Mouse (Mus musculus) hindbrain, embryonic 16.5 days (tissue): Measurements from ENCODE around the gene Clcn3. TPM values are rescaled to one million over a fixed set of nuclear protein-coding genes. Genes with fewer than 3 reads are reported as not detected.

Source experiments
- ATAC-seq: fragments of 200-750 bp; cut with Nextera tagmentation; 2 replicates; pipeline ENCODE4 v1.8.0; 2017; ENCODE audit warnings: moderate TSS enrichment, moderate library complexity
- H3K27ac ChIP-seq: fragments of 300-500 bp; sonication (generic); 2 replicates; pipeline ENCODE4 v1.5.1; 2014; ENCODE audit warnings: low read depth, mild to moderate bottlenecking, control low read depth, low read length, moderate library complexity
- H3K27me3 ChIP-seq: fragments of 300-500 bp; sonication (generic); replicated peaks from 2 replicates; pipeline ENCODE4 v1.6.1; 2014; ENCODE audit warnings: low read length; ENCODE audit not compliant: control insufficient read depth, insufficient read depth
- H3K36me3 ChIP-seq: fragments of 300-500 bp; sonication (generic); 2 replicates; pipeline ENCODE4 v1.6.1; 2014; ENCODE audit warnings: mild to moderate bottlenecking, low read length, moderate library complexity, mixed read lengths; ENCODE audit not compliant: control insufficient read depth, insufficient read depth
- H3K4me1 ChIP-seq: fragments of 300-500 bp; sonication (generic); 2 replicates; pipeline ENCODE4 v1.6.1; 2014; ENCODE audit warnings: low read depth, low read length; ENCODE audit not compliant: control insufficient read depth, insufficient read depth
- H3K4me2 ChIP-seq: fragments of 300-500 bp; sonication (generic); 2 replicates; pipeline ENCODE4 v1.6.1; 2014; ENCODE audit warnings: mild to moderate bottlenecking, low read length, control low read depth, moderate library complexity
- H3K4me3 ChIP-seq: fragments of 300-500 bp; sonication (generic); 2 replicates; pipeline ENCODE4 v1.5.1; 2014; ENCODE audit warnings: mild to moderate bottlenecking, low read length, control low read depth, moderate library complexity
- H3K9ac ChIP-seq: fragments of 300-500 bp; sonication (generic); 2 replicates; pipeline ENCODE4 v1.6.1; 2014; ENCODE audit warnings: low read depth, mild to moderate bottlenecking, control low read depth, low read length, moderate library complexity
- H3K9me3 ChIP-seq: fragments of 300-500 bp; sonication (generic); 2 replicates; pipeline ENCODE4 v1.6.1; 2014; ENCODE audit warnings: mild to moderate bottlenecking, low read length, moderate library complexity; ENCODE audit not compliant: control insufficient read depth
- WGBS: fragments of 180-500 bp; shearing (Covaris S2); extraction: QIAGEN DNeasy Blood & Tissue Kit; methylation state at CpG from one replicate; pipeline ENCODE4 v1.1.7; 2014; 5-methylcytosine and 5-hydroxymethylcytosine counted together
- polyA plus RNA-seq: library from polyadenylated mRNA; unstranded; fragments of >200 nt; fragmentation: Nextera tagmentation; extraction: Ambion mirVana; gene quantifications from 2 replicates; pipeline ENCODE4 v1.2.1, GENCODE M21; 2015

The Clcn3 gene
- polyA plus RNA-seq, 1 experiment from 2014 or later, result 79.5 TPM

DNA sequence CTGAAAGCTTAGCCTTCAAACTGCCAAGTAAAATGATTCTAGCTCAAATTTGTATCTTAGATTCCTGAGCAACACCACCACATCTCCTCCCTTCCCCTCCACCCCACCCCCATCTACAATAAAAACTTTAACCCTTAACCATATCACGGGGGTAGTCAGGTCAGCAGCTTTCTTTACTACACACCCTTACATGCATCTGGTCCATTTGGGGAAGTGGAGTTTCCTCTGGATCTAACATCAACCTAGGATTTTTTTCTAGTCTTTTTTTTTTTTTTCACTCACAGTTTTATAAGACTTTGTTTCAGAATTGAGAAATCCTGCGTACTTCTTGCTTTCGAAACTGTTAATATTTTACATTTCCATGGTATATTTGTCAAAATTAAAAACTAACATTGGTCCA is 20.3 kb downstream of the Clcn3 start:
- Histone ChIP-seq H3K27me3 (no peaks in the 10 kb centered on the region), H3K4me3 (no peak overlapping the region), H3K4me1 (no peaks in the 10 kb centered on the region), H3K27ac (no peak overlapping the region), H3K9ac (no peak overlapping the region), H3K9me3 (no peaks in the 10 kb centered on the region), H3K4me2 (no peak overlapping the region), H3K36me3 (no peaks in the 10 kb centered on the region)
- ATAC-seq, result no peak
- 90% methylated on average over 3 of the region's 3 CpGs for WGBS

DNA sequence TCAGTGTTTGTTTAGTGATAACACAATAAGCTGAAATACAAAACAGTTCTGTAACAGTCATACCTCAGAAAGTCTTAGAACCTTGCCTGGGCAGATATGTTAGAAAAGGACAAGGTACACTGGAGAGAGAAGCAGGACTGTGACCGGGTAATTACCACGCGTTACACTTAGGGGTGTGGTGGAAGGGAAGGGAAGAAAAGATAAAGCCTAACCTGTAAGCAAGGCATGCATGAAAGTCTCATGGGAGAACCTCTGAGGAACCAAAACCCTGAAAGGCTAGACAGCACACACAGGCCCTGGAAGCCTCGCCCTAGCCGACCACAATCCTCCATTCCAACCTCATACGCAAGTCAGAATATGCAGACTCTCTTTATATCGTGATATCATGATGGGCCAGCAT is 26.3 kb downstream of the Clcn3 start:
- no peak overlapping the region for H3K4me3 ChIP-seq
- no peak for ATAC-seq
- H3K27ac ChIP-seq, result no peak overlapping the region
- 92% methylated on average over 7 of the region's 7 CpGs for WGBS
- no peak overlapping the region for H3K4me2 ChIP-seq
- H3K36me3 ChIP-seq, result no peaks in the 10 kb centered on the region
- H3K9me3 ChIP-seq, result no peaks in the 10 kb centered on the region
- H3K27me3 ChIP-seq, result no peaks in the 10 kb centered on the region
- H3K9ac ChIP-seq, result no peak overlapping the region
- H3K4me1 ChIP-seq, result peaks cover 4% of the 10 kb centered on the region

DNA sequence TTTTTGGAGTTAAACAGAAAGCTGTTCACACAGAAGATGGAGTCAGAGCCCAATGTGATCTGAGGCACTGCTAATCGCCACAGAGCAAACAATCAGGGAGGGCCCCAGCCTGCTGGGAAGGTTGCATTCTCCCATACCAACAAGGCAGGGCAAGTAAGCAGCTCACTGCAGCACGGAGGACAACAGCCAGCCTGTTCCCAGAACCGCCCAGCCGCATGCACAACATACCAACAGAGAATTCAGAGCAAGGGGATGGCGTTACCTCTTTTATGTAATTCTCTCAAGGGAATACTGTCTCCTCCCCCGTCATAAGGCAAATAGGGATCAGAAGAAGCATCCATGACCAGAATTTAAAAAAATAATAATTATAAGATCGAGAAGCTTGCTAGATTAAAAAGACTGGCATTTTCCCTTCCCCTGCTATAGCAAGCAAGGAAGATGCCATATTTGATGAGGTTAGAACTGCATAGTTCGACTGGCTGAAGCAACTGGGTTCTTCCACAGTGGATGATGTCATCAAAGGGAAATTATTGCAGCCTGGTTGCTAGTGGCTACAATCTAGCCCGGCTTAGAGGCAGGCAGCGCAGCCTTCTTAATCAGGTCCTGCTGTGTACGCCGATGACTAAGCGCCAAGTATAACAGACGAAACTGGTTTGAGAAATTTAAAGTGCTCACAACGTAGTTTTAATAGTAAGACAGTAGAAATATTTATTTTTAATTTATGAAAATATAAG is 28.7 kb downstream of the Clcn3 start:
- H3K9me3 ChIP-seq, result no peaks in the 10 kb centered on the region
- no peaks in the 10 kb centered on the region for H3K27me3 ChIP-seq
- no peaks in the 10 kb centered on the region for H3K36me3 ChIP-seq
- H3K4me2 ChIP-seq, result peak overlapping the region; percentile 56
- peaks cover 7% of the 10 kb centered on the region for H3K4me1 ChIP-seq
- WGBS, result 1% methylated on average over 15 of the region's 15 CpGs
- H3K9ac ChIP-seq, result peak overlapping the region; percentile 57
- ATAC-seq, result peak; percentile 98
- H3K4me3 ChIP-seq, result peak overlapping the region; percentile 41
- H3K27ac ChIP-seq, result peak overlapping the region; percentile 87

DNA sequence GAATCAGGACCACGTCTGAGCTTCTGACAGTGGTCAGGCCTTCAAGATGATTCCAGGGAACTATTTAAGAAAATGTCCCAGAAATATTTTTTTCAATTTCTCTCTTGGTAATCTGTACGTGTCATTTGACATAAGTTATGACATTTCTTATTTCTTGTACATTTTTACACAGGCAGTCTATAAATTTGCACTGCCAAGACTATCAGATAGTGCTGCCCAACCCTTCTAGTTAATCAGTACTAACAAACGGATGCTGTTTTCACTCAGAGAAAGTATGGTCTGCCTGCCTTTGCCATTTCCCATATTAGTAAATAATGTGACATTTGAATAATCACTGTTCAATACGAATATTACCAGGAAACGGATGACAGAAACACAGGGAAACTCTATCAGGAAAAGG is 30.3 kb downstream of the Clcn3 start:
- H3K9me3 ChIP-seq, result no peaks in the 10 kb centered on the region
- H3K27me3 ChIP-seq, result no peaks in the 10 kb centered on the region
- no peak overlapping the region for H3K27ac ChIP-seq
- no peak for ATAC-seq
- H3K4me1 ChIP-seq, result peaks cover 7% of the 10 kb centered on the region
- 59% methylated on average over 5 of the region's 5 CpGs for WGBS
- peak overlapping the region; percentile 47 for H3K4me2 ChIP-seq
- no peak overlapping the region for H3K9ac ChIP-seq
- H3K36me3 ChIP-seq, result no peaks in the 10 kb centered on the region
- no peak overlapping the region; the same call in 1 of the 2 replicates for H3K4me3 ChIP-seq

DNA sequence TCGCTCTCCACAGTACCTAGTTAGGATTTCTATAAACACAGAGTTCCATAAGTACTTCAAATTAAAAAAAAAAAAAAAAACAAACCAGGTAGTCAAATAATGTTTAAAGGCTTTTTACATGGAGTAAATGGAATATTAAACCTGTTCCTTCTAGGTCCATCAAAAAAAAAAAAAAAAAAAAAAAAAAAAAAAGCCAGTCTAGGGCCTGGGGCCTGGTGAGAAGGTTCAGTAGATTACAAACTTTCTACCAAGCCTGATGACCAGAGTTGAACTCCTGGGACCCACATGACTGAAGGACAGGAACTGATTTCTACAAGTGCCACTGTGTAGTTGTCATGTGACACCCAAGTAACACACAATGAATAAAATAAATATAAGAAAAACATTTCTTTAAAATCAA is 31.3 kb downstream of the Clcn3 start:
- H3K4me2 ChIP-seq, result no peak overlapping the region; the same call in 1 of the 2 replicates

DNA sequence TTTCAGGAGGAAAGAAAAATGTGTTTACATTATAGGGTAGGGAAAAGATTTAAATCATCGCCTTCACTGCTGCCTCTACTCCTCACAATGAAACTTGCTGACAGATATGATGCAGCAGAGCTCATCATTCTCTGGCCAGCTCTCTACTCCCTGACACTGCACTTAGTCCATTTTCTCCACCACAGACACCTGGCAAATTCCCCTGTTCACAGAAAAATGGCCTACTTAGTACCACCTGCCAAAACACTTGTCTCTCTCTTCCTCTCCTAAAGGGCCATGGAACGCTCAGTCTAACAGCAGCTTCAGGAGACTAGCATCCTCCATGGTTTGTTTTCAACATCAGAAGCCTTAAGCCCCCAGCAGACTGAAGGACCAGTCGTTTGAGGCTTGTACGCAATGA is 31.8 kb downstream of the Clcn3 start:
- Histone ChIP-seq H3K9ac (no peak overlapping the region), H3K27me3 (no peaks in the 10 kb centered on the region), H3K27ac (no peak overlapping the region), H3K4me2 (peak overlapping the region; percentile 4; the same call in 1 of the 2 replicates), H3K4me1 (peaks cover 7% of the 10 kb centered on the region), H3K4me3 (no peak overlapping the region), H3K9me3 (no peaks in the 10 kb centered on the region), H3K36me3 (no peaks in the 10 kb centered on the region)
- no peak for ATAC-seq
- WGBS, result 82% methylated on average over 4 of the region's 4 CpGs

More for the DNA sequence above, 31.3 kb downstream of the Clcn3 start:
- Histone ChIP-seq H3K4me1 (peaks cover 7% of the 10 kb centered on the region), H3K4me3 (no peak overlapping the region), H3K9ac (no peak overlapping the region), H3K27me3 (no peaks in the 10 kb centered on the region), H3K9me3 (no peaks in the 10 kb centered on the region), H3K27ac (no peak overlapping the region), H3K36me3 (no peaks in the 10 kb centered on the region)
- WGBS, result 94% methylated on average over 1 of the region's 1 CpGs
- no peak for ATAC-seq

DNA sequence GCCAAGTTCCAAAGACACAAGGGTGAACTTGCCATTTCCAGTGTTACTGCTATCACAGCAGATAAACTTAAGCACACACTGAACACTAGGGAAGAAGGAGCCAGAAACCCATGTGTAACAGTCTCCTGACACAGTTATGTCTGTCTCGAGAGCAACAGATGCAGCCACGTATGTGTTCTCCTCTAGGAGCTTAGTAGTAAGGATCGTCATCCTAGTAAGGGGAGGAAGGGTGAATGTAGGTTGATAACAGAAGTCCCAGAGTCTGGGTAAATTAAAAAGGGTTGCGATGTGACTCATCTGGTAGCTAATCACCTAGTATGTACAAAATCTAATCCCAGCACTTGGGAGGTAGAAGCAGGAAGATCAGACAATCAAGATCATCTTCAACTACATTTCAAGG is 33.2 kb downstream of the Clcn3 start:
- 78% methylated on average over 4 of the region's 4 CpGs for WGBS

DNA sequence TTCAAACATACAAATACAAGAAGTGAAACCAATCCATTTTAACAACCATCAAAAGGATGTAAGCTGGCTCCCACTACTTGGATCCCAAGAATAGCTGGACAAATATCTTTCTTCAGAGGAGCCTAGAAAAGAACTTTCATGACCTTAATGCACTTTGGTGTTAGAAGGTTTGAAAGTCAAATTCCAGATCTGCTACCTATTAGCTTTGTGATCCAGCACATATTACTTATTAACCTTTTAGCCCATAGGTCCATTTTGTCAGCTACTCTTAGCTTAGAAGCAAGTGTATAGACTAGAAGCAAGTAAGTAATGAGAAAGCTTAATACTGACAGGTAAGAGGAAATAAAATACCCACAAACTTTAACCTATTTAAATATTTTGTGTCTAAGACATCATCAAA is 35.6 kb downstream of the Clcn3 start:
- no peak overlapping the region for H3K27ac ChIP-seq
- no peak overlapping the region for H3K4me2 ChIP-seq
- H3K9me3 ChIP-seq, result no peaks in the 10 kb centered on the region
- no peaks in the 10 kb centered on the region for H3K27me3 ChIP-seq
- no peak for ATAC-seq
- H3K9ac ChIP-seq, result no peak overlapping the region
- H3K36me3 ChIP-seq, result no peaks in the 10 kb centered on the region
- H3K4me3 ChIP-seq, result no peak overlapping the region
- peaks cover 6% of the 10 kb centered on the region for H3K4me1 ChIP-seq

More for the DNA sequence above, 33.2 kb downstream of the Clcn3 start:
- Histone ChIP-seq H3K9ac (no peak overlapping the region), H3K27ac (no peak overlapping the region), H3K9me3 (no peaks in the 10 kb centered on the region), H3K27me3 (no peaks in the 10 kb centered on the region), H3K4me3 (no peak overlapping the region), H3K36me3 (no peaks in the 10 kb centered on the region), H3K4me2 (no peak overlapping the region), H3K4me1 (peaks cover 7% of the 10 kb centered on the region)
- no peak for ATAC-seq

DNA sequence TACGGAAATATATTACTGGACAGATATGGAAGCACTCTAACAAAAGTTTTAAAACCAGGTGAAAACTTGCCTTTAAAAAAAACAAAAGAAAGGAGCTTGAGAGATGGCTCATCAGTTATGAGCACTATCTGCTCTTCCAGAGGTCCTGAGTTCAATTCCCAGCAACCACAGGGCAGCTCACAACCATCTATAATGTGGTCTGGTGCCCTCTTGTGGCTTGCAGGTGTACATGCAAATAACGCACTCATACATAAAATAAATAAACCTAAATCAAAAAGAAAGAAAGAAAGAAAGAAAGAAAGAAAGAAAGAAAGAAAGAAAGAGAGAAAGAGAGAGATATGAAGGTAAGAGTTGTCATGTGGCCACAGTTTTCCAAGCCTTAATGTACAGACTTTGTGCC is 40.2 kb downstream of the Clcn3 start:
- 100% methylated on average over 2 of the region's 2 CpGs for WGBS
- no peak overlapping the region for H3K4me3 ChIP-seq
- ATAC-seq, result no peak
- no peak overlapping the region for H3K27ac ChIP-seq
- H3K36me3 ChIP-seq, result no peaks in the 10 kb centered on the region; the same call in 1 of the 2 replicates
- H3K4me1 ChIP-seq, result no peaks in the 10 kb centered on the region
- no peak overlapping the region for H3K9ac ChIP-seq
- no peaks in the 10 kb centered on the region for H3K9me3 ChIP-seq
- H3K4me2 ChIP-seq, result no peak overlapping the region
- H3K27me3 ChIP-seq, result no peaks in the 10 kb centered on the region
